Mouse (Mus musculus) spleen, adult 2 months (tissue): ENCODE results near the gene Gm49337. TPM values are rescaled to one million over a fixed set of nuclear protein-coding genes. Genes with fewer than 3 reads are reported as not detected.
A peak's percentile ranks its signal among the peaks of the same experiment; 100 is the strongest.

Source experiments
- DNase-seq, 2 experiments: peaks; one replicate each; pipeline versions ENCODE4 v3.0.0 to v3.0.0-alpha.2; 2012 to 2021; ENCODE audit warnings: low spot score in 2 of 2, low read depth in 1 of 2
- H3K27ac ChIP-seq: fragments of 200-500 bp; 2 replicates; pipeline ENCODE4 v1.5.1; 2012; ENCODE audit warnings: low read length, inconsistent platforms; ENCODE audit not compliant: insufficient read depth
- H3K27me3 ChIP-seq: fragments of 200-500 bp; 2 replicates; pipeline ENCODE4 v1.6.1; 2012; ENCODE audit warnings: mild to moderate bottlenecking, moderate library complexity, low read length, inconsistent platforms; ENCODE audit not compliant: control insufficient read depth, insufficient read depth
- H3K36me3 ChIP-seq: fragments of 200-500 bp; 2 replicates; pipeline ENCODE4 v1.6.1; 2012; ENCODE audit warnings: mild to moderate bottlenecking, low read length, inconsistent platforms; ENCODE audit not compliant: control insufficient read depth, insufficient read depth
- H3K4me1 ChIP-seq: fragments of 200-500 bp; 2 replicates; pipeline ENCODE4 v1.6.1; 2011; ENCODE audit warnings: inconsistent platforms; ENCODE audit not compliant: control insufficient read depth, insufficient read depth, insufficient read length
- H3K4me3 ChIP-seq: fragments of 200-500 bp; 2 replicates; pipeline ENCODE4 v1.5.1; 2011; ENCODE audit warnings: mild to moderate bottlenecking, inconsistent platforms; ENCODE audit not compliant: insufficient read depth, insufficient read length; ENCODE audit errors: extremely low read depth
- CTCF ChIP-seq: fragments of 200-500 bp; IDR thresholded peaks from 2 replicates; pipeline ENCODE4 v1.5.1; 2011; ENCODE audit warnings: mild to moderate bottlenecking, inconsistent platforms; ENCODE audit not compliant: insufficient read depth, insufficient read length, insufficient replicate concordance; ENCODE audit errors: extremely low read depth
- POLR2A ChIP-seq: fragments of 200-500 bp; IDR thresholded peaks from 2 replicates; pipeline ENCODE4 v1.6.1; 2011; ENCODE audit warnings: low read depth, low read length, inconsistent platforms
- WGBS: fragments of 180-500 bp; shearing (Covaris S2); methylation state at CpG from one replicate; pipeline ENCODE4 v1.1.7; 2018; 5-methylcytosine and 5-hydroxymethylcytosine counted together
- polyA plus RNA-seq: library from polyadenylated mRNA; depleted of rRNA; stranded (reverse); fragments of >200 nt; gene quantifications from 2 replicates; pipeline ENCODE4 v1.2.3, GENCODE M21; 2012; rRNA removed

Gm49337 gene
- polyA plus RNA-seq, 1 experiment = not detected

GRCm38 (mm10) chr4:116322127-116322526, 148.9 kb downstream of the Gm49337 start:
- WGBS = 91% methylated on average over 6 of the region's 6 CpGs
- DNase-seq = no peak
- no peak overlapping the region for H3K4me3 ChIP-seq
- H3K36me3 ChIP-seq = peaks cover 7% of the 10 kb centered on the region
- TF ChIP-seq CTCF (no peak), POLR2A (no peak)
- H3K27me3 ChIP-seq = no peaks in the 10 kb centered on the region
- H3K4me1 ChIP-seq = no peaks in the 10 kb centered on the region
- no peak overlapping the region for H3K27ac ChIP-seq

- H3K27me3 ChIP-seq = no peaks in the 10 kb centered on the region
- no peak overlapping the region for H3K4me3 ChIP-seq
- TF ChIP-seq CTCF (no peak), POLR2A (no peak)
- no peak for DNase-seq
- WGBS = 98% methylated on average over 3 of the region's 3 CpGs
- H3K36me3 ChIP-seq = peaks cover 3% of the 10 kb centered on the region; the same call in 1 of the 2 replicates
- no peaks in the 10 kb centered on the region; the same call in 1 of the 2 replicates for H3K4me1 ChIP-seq
- no peak overlapping the region for H3K27ac ChIP-seq
Measured at GRCm38 (mm10) chr4:116329256-116329655, 156.1 kb downstream of the Gm49337 start.

- TF ChIP-seq CTCF (no peak), POLR2A (no peak)
Measured at GRCm38 (mm10) chr4:116336294-116336693, 163.1 kb downstream of the Gm49337 start.

GRCm38 (mm10) chr4:116342119-116342518, 168.9 kb downstream of the Gm49337 start:
- no peak overlapping the region for H3K4me3 ChIP-seq
- H3K27ac ChIP-seq = no peak overlapping the region
- TF ChIP-seq POLR2A (no peak), CTCF (peak; percentile 22; the same call in 1 of the 2 replicates)
- H3K27me3 ChIP-seq = no peaks in the 10 kb centered on the region
- H3K36me3 ChIP-seq = no peaks in the 10 kb centered on the region
- no peaks in the 10 kb centered on the region for H3K4me1 ChIP-seq
- peak in 1 of 2 experiments; percentile 30 for DNase-seq

More at GRCm38 (mm10) chr4:116336294-116336693, 163.1 kb downstream of the Gm49337 start:
- Histone ChIP-seq H3K27ac (no peak overlapping the region), H3K27me3 (no peaks in the 10 kb centered on the region), H3K4me1 (no peaks in the 10 kb centered on the region), H3K4me3 (no peak overlapping the region), H3K36me3 (no peaks in the 10 kb centered on the region)
- WGBS = 93% methylated on average over 1 of the region's 1 CpGs
- DNase-seq = no peak

Other genes with a start within 250 kb of the Gm49337 start
- gene Dmbx1, start 233.5 kb upstream of the Gm49337 start, polyA plus RNA-seq = not detected in 2 replicates
- 25.7 and 31.3 TPM in 2 replicates for gene Faah, start 155.5 kb upstream of the Gm49337 start, polyA plus RNA-seq
- 8.2 and 9.3 TPM in 2 replicates for gene Nsun4, start 119.5 kb upstream of the Gm49337 start, polyA plus RNA-seq
- 44.5 and 48.9 TPM in 2 replicates for gene Uqcrh, start 98.3 kb upstream of the Gm49337 start, polyA plus RNA-seq
- gene Lrrc41, start 98.1 kb upstream of the Gm49337 start, polyA plus RNA-seq = 22.4 and 35.3 TPM in 2 replicates
- 2.6 and 2.7 TPM in 2 replicates for gene Rad54l, start 49.7 kb upstream of the Gm49337 start, polyA plus RNA-seq
- 16.4 and 18.0 TPM in 2 replicates for gene Pomgnt1, start 49.5 kb upstream of the Gm49337 start, polyA plus RNA-seq
- gene Lurap1, start 22.0 kb upstream of the Gm49337 start, polyA plus RNA-seq = 0.81 and 1.8 TPM in 2 replicates
- 0.04 TPM in 1 of 2 replicates, not detected in the other for gene Tspan1, start 5.8 kb upstream of the Gm49337 start, polyA plus RNA-seq
- not detected in 2 replicates for gene 1700042G07Rik, start within 50 bp of the Gm49337 start, polyA plus RNA-seq
- gene Pik3r3, start 48.2 kb downstream of the Gm49337 start, polyA plus RNA-seq = 3.5 and 4.4 TPM in 2 replicates